Mouse (Mus musculus) ES-E14 (cell line): ENCODE data around the gene Kcns3. TPM values are rescaled to one million over a fixed set of nuclear protein-coding genes. Genes with fewer than 3 reads are reported as not detected.

Experiments used
- DNase-seq: peaks from one replicate; pipeline ENCODE4 v3.0.0-alpha.2; 2013; ENCODE audit warnings: low read depth, low spot score
- H3K27ac ChIP-seq: 2 replicates; pipeline ENCODE4 v1.5.1; 2012; ENCODE audit warnings: low read depth, mild to moderate bottlenecking, low read length, moderate library complexity, mixed read lengths; ENCODE audit not compliant: poor library complexity, insufficient read depth, severe bottlenecking
- H3K36me3 ChIP-seq: 2 replicates; pipeline ENCODE4 v1.6.1; 2012; ENCODE audit warnings: mild to moderate bottlenecking, low read length, moderate library complexity, mixed read lengths; ENCODE audit not compliant: control insufficient read depth, poor library complexity, insufficient read depth, severe bottlenecking
- H3K4me1 ChIP-seq, 2 experiments: fragments of 150-350 bp in 1 of 2; sonication (generic) in 1 of 2; 2 replicates each; pipeline ENCODE4 v1.6.1; 2012; ENCODE audit warnings: low read length in 2 of 2, mild to moderate bottlenecking in 1 of 2, mixed read lengths in 1 of 2; ENCODE audit not compliant: control insufficient read depth in 2 of 2, insufficient read depth in 2 of 2, poor library complexity in 1 of 2
- H3K4me3 ChIP-seq, 2 experiments: fragments of 150-350 bp in 1 of 2; sonication (generic) in 1 of 2; 2 replicates each; pipeline ENCODE4 v1.5.1; 2012; ENCODE audit warnings: low read length in 2 of 2, low read depth in 1 of 2, mild to moderate bottlenecking in 1 of 2, mixed read lengths in 1 of 2; ENCODE audit not compliant: insufficient read depth in 1 of 2, poor library complexity in 1 of 2, severe bottlenecking in 1 of 2
- H3K9ac ChIP-seq: 2 replicates; pipeline ENCODE4 v1.6.1; 2012; ENCODE audit warnings: low read depth, mild to moderate bottlenecking, low read length, mixed read lengths; ENCODE audit not compliant: poor library complexity, insufficient read depth, severe bottlenecking
- H3K9me3 ChIP-seq: fragments of 150-350 bp; sonication (generic); 2 replicates; pipeline ENCODE4 v1.6.1; 2012; ENCODE audit warnings: low read depth, mild to moderate bottlenecking, low read length; ENCODE audit not compliant: control insufficient read depth, insufficient read depth
- CHD2 ChIP-seq: IDR thresholded peaks from 2 replicates; pipeline ENCODE4 v1.6.1; 2014; ENCODE audit warnings: mild to moderate bottlenecking, low read depth, low read length, inconsistent platforms
- HCFC1 ChIP-seq: IDR thresholded peaks from 2 replicates; pipeline ENCODE4 v1.6.1; 2012; ENCODE audit warnings: low read length, inconsistent platforms, borderline replicate concordance; ENCODE audit not compliant: insufficient read depth
- MAFK ChIP-seq: IDR thresholded peaks from 2 replicates; pipeline ENCODE4 v1.6.1; 2014; ENCODE audit warnings: mild to moderate bottlenecking, low read depth, low read length, inconsistent platforms; ENCODE audit not compliant: insufficient read depth
- ZC3H11A ChIP-seq: IDR thresholded peaks from 2 replicates; pipeline ENCODE4 v1.6.1; 2012; ENCODE audit warnings: low read depth, mild to moderate bottlenecking, inconsistent platforms, low read length, borderline replicate concordance
- ZNF384 ChIP-seq: IDR thresholded peaks from 2 replicates; pipeline ENCODE4 v1.6.1; 2012; ENCODE audit warnings: low read depth, low read length, inconsistent platforms
- in situ Hi-C, 2 experiments: fragments of 600-800 bp; cut with MboI; formaldehyde crosslinking; loops; one replicate each; pipeline ENCODE4 v1.15.1; 2025; ENCODE audit warnings: low sequenced_read_pairs in 2 of 2, inconsistent platforms in 1 of 2; ENCODE audit not compliant: unreplicated experiment in 2 of 2
- total RNA-seq: library from RNA; depleted of rRNA; stranded (reverse); fragments of 300-350 nt; gene quantifications from 2 replicates; pipeline ENCODE4 v1.2.3, GENCODE M21; 2012

Kcns3 gene
- total RNA-seq, 1 experiment, result 2.6 TPM

- H3K9me3 ChIP-seq, result no peaks in the 10 kb centered on the region
- peaks cover 4 to 18% of the 10 kb centered on the region in 2 experiments; a peak in 3 of 4 replicates for H3K4me1 ChIP-seq
- TF ChIP-seq MAFK, result no peak
- no peak for TF ChIP-seq CHD2
- TF ChIP-seq HCFC1, result no peak
- TF ChIP-seq ZC3H11A, result no peak
- TF ChIP-seq ZNF384, result no peak
- no peak overlapping the region for H3K4me3 ChIP-seq
- H3K9ac ChIP-seq, result no peak overlapping the region
- DNase-seq, result no peak
- in situ Hi-C loops, result loop anchor here in 1 of 2 experiments (25.0 kb wide), 2 partner anchors 333 to 583 kb away; no protein-coding TSS in a partner anchor
- no peaks in the 10 kb centered on the region for H3K36me3 ChIP-seq
- no peak overlapping the region for H3K27ac ChIP-seq
Observed at GRCm38 (mm10) chr12:11195031-11195430, 44.2 kb upstream of the Kcns3 start.

- Histone ChIP-seq H3K9me3 (no peaks in the 10 kb centered on the region), H3K9ac (no peak overlapping the region), H3K4me3 (no peak overlapping the region), H3K4me1 (no peaks in the 10 kb centered on the region), H3K27ac (no peak overlapping the region), H3K36me3 (no peaks in the 10 kb centered on the region)
- TF ChIP-seq MAFK (no peak), ZC3H11A (peak; percentile 99)
- DNase-seq, result peak; percentile 88
- in situ Hi-C loops, result loop anchor here (10.0 to 25.0 kb wide), 3 partner anchors 316 to 574 kb away; no protein-coding TSS in a partner anchor
Observed at GRCm38 (mm10) chr12:11178486-11179154, 27.8 kb upstream of the Kcns3 start.

GRCm38 (mm10) chr12:11177408-11178394 lies 26.8 kb upstream of the Kcns3 start:
- no peaks in the 10 kb centered on the region for H3K36me3 ChIP-seq
- no peaks in the 10 kb centered on the region for H3K4me1 ChIP-seq
- H3K9me3 ChIP-seq, result no peaks in the 10 kb centered on the region
- H3K27ac ChIP-seq, result no peak overlapping the region
- no peak for DNase-seq
- H3K9ac ChIP-seq, result no peak overlapping the region
- H3K4me3 ChIP-seq, result no peak overlapping the region
- no peak for TF ChIP-seq ZNF384
- no peak for TF ChIP-seq MAFK
- no peak for TF ChIP-seq HCFC1
- TF ChIP-seq CHD2, result no peak
- no peak for TF ChIP-seq ZC3H11A
- in situ Hi-C loops, result loop anchor here (10.0 to 25.0 kb wide), 3 partner anchors 315 to 573 kb away; no protein-coding TSS in a partner anchor

- in situ Hi-C loops, result loop anchor here in 1 of 2 experiments (25.0 kb wide), 2 partner anchors 346 to 1571 kb away; no protein-coding TSS in a partner anchor
- H3K4me3 ChIP-seq, result no peak overlapping the region
- H3K27ac ChIP-seq, result no peak overlapping the region
- no peaks in the 10 kb centered on the region for H3K9me3 ChIP-seq
- no peaks in the 10 kb centered on the region for H3K4me1 ChIP-seq
- TF ChIP-seq ZC3H11A, result no peak
- no peak for TF ChIP-seq CHD2
- TF ChIP-seq MAFK, result no peak
- no peak for TF ChIP-seq HCFC1
- no peak for TF ChIP-seq ZNF384
- no peak overlapping the region for H3K9ac ChIP-seq
- no peaks in the 10 kb centered on the region for H3K36me3 ChIP-seq
- no peak for DNase-seq
Observed at GRCm38 (mm10) chr12:11158670-11159069, 7.8 kb upstream of the Kcns3 start.
